Mouse (Mus musculus) CH12.LX (cell line): Measurements from ENCODE around the gene Prr14. TPM values are rescaled to one million over a fixed set of nuclear protein-coding genes. Genes with fewer than 3 reads are reported as not detected.

Source experiments
- DNase-seq: peaks from one replicate; pipeline ENCODE4 v3.0.0-alpha.2; 2013; ENCODE audit errors: extremely low read depth
- H3K27ac ChIP-seq: 2 replicates; pipeline ENCODE4 v1.5.1; 2012; ENCODE audit warnings: low read depth, mild to moderate bottlenecking, control low read depth, moderate library complexity; ENCODE audit not compliant: insufficient read depth
- H3K27me3 ChIP-seq: replicated peaks from 2 replicates; pipeline ENCODE3; 2012; ENCODE audit warnings: inconsistent platforms
- H3K36me3 ChIP-seq, 2 experiments: replicated peaks in 1 of 2; 2 replicates each; pipeline versions ENCODE3 to v1.6.1; 2012; ENCODE audit warnings: inconsistent platforms in 1 of 2, low read length in 1 of 2, mild to moderate bottlenecking in 1 of 2, mixed read lengths in 1 of 2, moderate library complexity in 1 of 2; ENCODE audit not compliant: control insufficient read depth in 1 of 2, insufficient read depth in 1 of 2
- H3K4me1 ChIP-seq, 2 experiments: 2 replicates each; pipeline ENCODE4 v1.6.1; 2012; ENCODE audit warnings: inconsistent platforms in 1 of 2, moderate library complexity in 1 of 2; ENCODE audit not compliant: insufficient read depth in 2 of 2, control insufficient read depth in 1 of 2
- H3K4me2 ChIP-seq: 2 replicates; pipeline ENCODE4 v1.6.1; 2012; ENCODE audit warnings: low read depth, mild to moderate bottlenecking, control low read depth; ENCODE audit not compliant: poor library complexity, insufficient read depth, severe bottlenecking
- H3K4me3 ChIP-seq, 3 experiments: fragments of 150-350 bp in 1 of 3; sonication (generic) in 1 of 3; replicated peaks in 1 of 3; 2 replicates each; pipeline versions ENCODE3 to v1.5.1; 2011 to 2012; ENCODE audit warnings: low read depth in 2 of 3, low read length in 2 of 3, mild to moderate bottlenecking in 2 of 3, moderate library complexity in 2 of 3, control low read depth in 1 of 3, improper control_type of control experiment in 1 of 3, inconsistent platforms in 1 of 3, mixed read lengths in 1 of 3; ENCODE audit not compliant: poor library complexity in 1 of 3
- H3K79me2 ChIP-seq: replicated peaks from 2 replicates; pipeline ENCODE4 v1.6.1; 2012; ENCODE audit warnings: mild to moderate bottlenecking, moderate library complexity; ENCODE audit not compliant: control insufficient read depth, poor library complexity, insufficient read depth, severe bottlenecking; ENCODE audit errors: extremely low read depth
- H3K9ac ChIP-seq: 2 replicates; pipeline ENCODE4 v1.6.1; 2012; ENCODE audit warnings: low read depth, mild to moderate bottlenecking, control low read depth, moderate library complexity; ENCODE audit not compliant: insufficient read depth
- H3K9me3 ChIP-seq: replicated peaks from 2 replicates; pipeline ENCODE3; 2012; ENCODE audit warnings: low read length, inconsistent platforms, mixed read lengths
- CHD2 ChIP-seq: IDR thresholded peaks from 2 replicates; pipeline ENCODE4 v1.6.1; 2011; ENCODE audit warnings: low read length, improper control_type of control experiment
- ELF1 ChIP-seq: IDR thresholded peaks from 2 replicates; pipeline ENCODE4 v1.6.1; 2014; ENCODE audit warnings: low read depth, mild to moderate bottlenecking, inconsistent platforms, low read length, improper control_type of control experiment
- GABPA ChIP-seq: IDR thresholded peaks from 2 replicates; pipeline ENCODE4 v1.6.1; 2012; ENCODE audit warnings: low read depth, low read length, improper control_type of control experiment, inconsistent platforms; ENCODE audit not compliant: insufficient replicate concordance
- HCFC1 ChIP-seq: IDR thresholded peaks from 2 replicates; pipeline ENCODE4 v1.6.1; 2012; ENCODE audit warnings: low read depth, mild to moderate bottlenecking, inconsistent platforms, low read length, improper control_type of control experiment
- IRF4 ChIP-seq: IDR thresholded peaks from 2 replicates; pipeline ENCODE4 v1.6.1; 2014; ENCODE audit warnings: low read depth, mild to moderate bottlenecking, inconsistent platforms, low read length, improper control_type of control experiment
- KAT2A ChIP-seq: IDR thresholded peaks from 2 replicates; pipeline ENCODE4 v1.6.1; 2012; ENCODE audit warnings: low read length, improper control_type of control experiment, inconsistent platforms; ENCODE audit not compliant: insufficient replicate concordance
- MAFK ChIP-seq: IDR thresholded peaks from 2 replicates; pipeline ENCODE4 v1.6.1; 2011; ENCODE audit warnings: low read length, improper control_type of control experiment; ENCODE audit not compliant: insufficient replicate concordance
- MAX ChIP-seq: IDR thresholded peaks from 2 replicates; pipeline ENCODE4 v1.6.1; 2011; ENCODE audit warnings: low read length, improper control_type of control experiment
- MAZ ChIP-seq: IDR thresholded peaks from 2 replicates; pipeline ENCODE4 v1.6.1; 2012; ENCODE audit warnings: low read depth, mild to moderate bottlenecking, inconsistent platforms, low read length, improper control_type of control experiment, moderate library complexity
- MXI1 ChIP-seq: IDR thresholded peaks from 2 replicates; pipeline ENCODE4 v1.6.1; 2011; ENCODE audit warnings: mild to moderate bottlenecking, low read depth, low read length, improper control_type of control experiment
- MYC ChIP-seq: IDR thresholded peaks from 2 replicates; pipeline ENCODE4 v1.6.1; 2011; ENCODE audit warnings: low read depth, mild to moderate bottlenecking, improper control_type of control experiment, low read length
- NELFE ChIP-seq: IDR thresholded peaks from 2 replicates; pipeline ENCODE4 v1.6.1; 2011; ENCODE audit warnings: low read depth, low read length, improper control_type of control experiment
- POLR2AphosphoS2 ChIP-seq: IDR thresholded peaks from 2 replicates; pipeline ENCODE4 v1.6.1; 2011; ENCODE audit warnings: low read depth, low read length, improper control_type of control experiment
- SMC3 ChIP-seq: IDR thresholded peaks from 2 replicates; pipeline ENCODE4 v1.6.1; 2011; ENCODE audit warnings: low read depth, low read length, improper control_type of control experiment
- TBP ChIP-seq: conservative IDR thresholded peaks from 2 replicates; pipeline ENCODE4 v1.6.1; 2011; ENCODE audit warnings: low read depth, low read length, improper control_type of control experiment
- TCF12 ChIP-seq: IDR thresholded peaks from 2 replicates; pipeline ENCODE4 v1.6.1; 2014; ENCODE audit warnings: low read depth, mild to moderate bottlenecking, inconsistent platforms, low read length, improper control_type of control experiment
- UBTF ChIP-seq: IDR thresholded peaks from 2 replicates; pipeline ENCODE4 v1.6.1; 2012; ENCODE audit warnings: low read depth, mild to moderate bottlenecking, inconsistent platforms, low read length, improper control_type of control experiment, moderate library complexity
- ZKSCAN1 ChIP-seq: IDR thresholded peaks from 2 replicates; pipeline ENCODE4 v1.6.1; 2012; ENCODE audit warnings: low read depth, inconsistent platforms, low read length, improper control_type of control experiment, borderline replicate concordance
- ZMIZ1 ChIP-seq: IDR thresholded peaks from 2 replicates; pipeline ENCODE4 v1.6.1; 2012; ENCODE audit warnings: low read depth, mild to moderate bottlenecking, inconsistent platforms, low read length, improper control_type of control experiment
- dilution Hi-C: fragments of 300-500 bp; cut with MboI; formaldehyde crosslinking; loops from 2 replicates; pipeline ENCODE4 v1.14.3; 2020; ENCODE audit warnings: low sequenced_read_pairs; ENCODE audit not compliant: extremely low pct_unique_long_range_greater_than_20kb, extremely low pct_ligation_motif_present
- in situ Hi-C: fragments of 300-500 bp; cut with MboI; formaldehyde crosslinking; loops from 3 replicates; pipeline ENCODE4 v1.14.3; 2019; ENCODE audit warnings: low sequenced_read_pairs, low pct_ligation_motif_present, low pct_unique_long_range_greater_than_20kb, mixed read lengths
- polyA plus RNA-seq: library from polyadenylated mRNA; unstranded; fragments of >175 nt; gene quantifications from 2 replicates; pipeline ENCODE4 v1.2.1, GENCODE M21; 2012; ENCODE audit warnings: low read depth; ENCODE audit not compliant: insufficient read length
- total RNA-seq, 2 experiments: library from RNA; depleted of rRNA; stranded (reverse); fragments of 300-350 nt in 1 of 2; fragments of >200 nt in 1 of 2; gene quantifications; 2 replicates each; pipeline ENCODE4 v1.2.3; 2012 to 2014

Gene Prr14
- total and polyA plus RNA-seq, 3 experiments = 7.6 to 31.3 (median 10.4) TPM

- peaks cover 11 to 28% of the 10 kb centered on the region in 2 experiments for H3K36me3 ChIP-seq
- in situ Hi-C loops (loop anchor here (5.0 kb wide), 1 partner anchor 35 kb away; the partner anchor contains the start of gene Prr14), dilution Hi-C loops (no loop called here)
- H3K79me2 ChIP-seq = peaks cover 5% of the 10 kb centered on the region
- H3K9ac ChIP-seq = no peak overlapping the region
- peak overlapping the region; percentile 77 for H3K4me2 ChIP-seq
- no peak overlapping the region for H3K27ac ChIP-seq
- peaks cover 5% of the 10 kb centered on the region for H3K9me3 ChIP-seq
- TF ChIP-seq GABPA = no peak
- TF ChIP-seq POLR2AphosphoS2 = no peak
- no peak for TF ChIP-seq IRF4
- no peak for TF ChIP-seq NELFE
- no peak for TF ChIP-seq MAZ
- no peak for TF ChIP-seq MAX
- TF ChIP-seq MAFK = no peak
- no peak for TF ChIP-seq MXI1
- TF ChIP-seq CHD2 = no peak
- no peak for TF ChIP-seq SMC3
- peaks cover 4 to 22% of the 10 kb centered on the region in 2 experiments; a peak in 2 of 4 replicates for H3K4me1 ChIP-seq
- peak overlapping the region in 2 of 3 experiments; percentile 82 for H3K4me3 ChIP-seq
- no peak for DNase-seq
- peaks cover 8% of the 10 kb centered on the region for H3K27me3 ChIP-seq
Observed at GRCm38 (mm10) chr7:127422247-127422646, 37.2 kb upstream of the Prr14 start.

- DNase-seq = no peak
- dilution Hi-C loops = no loop called here
- peaks cover 5% of the 10 kb centered on the region for H3K79me2 ChIP-seq
- no peak overlapping the region for H3K9ac ChIP-seq
- peaks cover 5% of the 10 kb centered on the region for H3K9me3 ChIP-seq
- H3K27ac ChIP-seq = no peak overlapping the region
- H3K4me2 ChIP-seq = no peak overlapping the region
- H3K4me1 ChIP-seq = peaks cover 4 to 16% of the 10 kb centered on the region in 2 experiments; a peak in 2 of 4 replicates
- TF ChIP-seq ZKSCAN1 (no peak), SMC3 (no peak), NELFE (no peak), HCFC1 (no peak), TBP (no peak), POLR2AphosphoS2 (no peak), KAT2A (no peak), MYC (no peak), IRF4 (no peak), TCF12 (no peak), MAZ (no peak), ELF1 (no peak), ZMIZ1 (no peak), UBTF (no peak)
- H3K27me3 ChIP-seq = peaks cover 8% of the 10 kb centered on the region
- H3K4me3 ChIP-seq = no peak overlapping the region
- in situ Hi-C loops = no loop called here
- peaks cover 0 to 1% of the 10 kb centered on the region in 2 experiments for H3K36me3 ChIP-seq
Observed at GRCm38 (mm10) chr7:127425291-127425690, 34.1 kb upstream of the Prr14 start.
